19 mouse cellular contexts compared by ENCODE assay signal in genomic region chr3:79537023-79537422, GRCm38 (mm10). TPM values are rescaled to one million over a fixed set of nuclear protein-coding genes. Genes with fewer than 3 reads are reported as not detected.
A peak's percentile ranks its signal among the peaks of the same experiment; 100 is the strongest.
DNase-seq lines count a peak whose midpoint lies in the region; ATAC-seq lines count a peak whose summit lies in the region.
"Had no signal": no experiment of that assay in that cellular context is flagged by ENCODE, and none has a peak within 500 bp of the region (broad histone marks: within the 10 kb centered on the region; RNA-seq: fewer than 3 reads in every experiment).

No protein-coding gene starts in this region.

- peaks cover 26% of the 10 kb centered on the region for H3K4me1 ChIP-seq in heart, embryonic 15.5 days (replicated peaks)
- H3K4me1 ChIP-seq: embryonic facial prominence, embryonic 12.5 days; midbrain, embryonic 12.5 days had no signal

- WGBS in heart, embryonic 15.5 days, result 57% methylated on average over 7 of the region's 7 CpGs

- no peak for DNase-seq in heart, adult 8-10 months (ENCODE audit: low spot score)
- DNase-seq in lung, postnatal 10 days, result peak; percentile 27
- DNase-seq in lung, postnatal 4 days, result no peak
- peak; percentile 42 for DNase-seq in brain, adult 2 months (ENCODE audit: low read depth, low spot score)
- DNase-seq in thymus, postnatal 25 days, result no peak
- no peak for DNase-seq in spleen, postnatal 4 days (ENCODE audit: low spot score in 2 of 2)
- DNase-seq in thymus, postnatal 4 days, result no peak
- DNase-seq: adrenal gland, adult 8-10 months; gastrocnemius, adult 2 months; heart, adult 11 months; kidney, adult 18-20 months; kidney, postnatal 4 days; right cerebral cortex, postnatal 4 days had no signal

- no peak overlapping the region for H3K4me3 ChIP-seq in heart, embryonic 15.5 days
- H3K4me3 ChIP-seq: embryonic facial prominence, embryonic 12.5 days; gastrocnemius, adult 2 months; lung, embryonic 15.5 days; midbrain, embryonic 12.5 days had no signal

- 0 out of 2 replicates have a peak, but pooled peaks have one; percentile 22 for ATAC-seq in heart, embryonic 15.5 days (replicated peaks; ENCODE audit: insufficient number of reproducible peaks, insufficient read depth, low FRiP score, low read depth)
- ATAC-seq: forebrain, embryonic 16.5 days; hindbrain, postnatal 0 days had no signal

- H3K9ac ChIP-seq in heart, embryonic 15.5 days, result no peak overlapping the region
- H3K9ac ChIP-seq: embryonic facial prominence, embryonic 12.5 days; lung, embryonic 15.5 days; midbrain, embryonic 12.5 days had no signal

- H3K27me3 ChIP-seq in heart, embryonic 15.5 days, result no peaks in the 10 kb centered on the region
- H3K27me3 ChIP-seq: embryonic facial prominence, embryonic 12.5 days; lung, embryonic 15.5 days; midbrain, embryonic 12.5 days had no signal

- H3K9me3 ChIP-seq in heart, embryonic 15.5 days (replicated peaks), result no peaks in the 10 kb centered on the region
- H3K9me3 ChIP-seq: embryonic facial prominence, embryonic 12.5 days; lung, embryonic 15.5 days; midbrain, embryonic 12.5 days had no signal

- no peak overlapping the region for H3K4me2 ChIP-seq in heart, embryonic 15.5 days
- H3K4me2 ChIP-seq: embryonic facial prominence, embryonic 12.5 days; lung, embryonic 15.5 days; midbrain, embryonic 12.5 days had no signal

- H3K27ac ChIP-seq in heart, embryonic 15.5 days, result 0 out of 2 replicates have a peak overlapping the region, but pooled peaks have one; percentile 33
- H3K27ac ChIP-seq: embryonic facial prominence, embryonic 12.5 days; gastrocnemius, adult 2 months; hindbrain, postnatal 0 days; lung, embryonic 15.5 days; midbrain, embryonic 12.5 days had no signal

- no peaks in the 10 kb centered on the region for H3K36me3 ChIP-seq in heart, embryonic 15.5 days
- H3K36me3 ChIP-seq: embryonic facial prominence, embryonic 12.5 days; lung, embryonic 15.5 days; midbrain, embryonic 12.5 days had no signal

RNA-seq across cellular contexts. Expression of gene Fnip2, which starts 30.6 kb away (rescaled TPM):
- polyA plus RNA-seq in heart, embryonic 15.5 days (2015; fragmentation: Nextera tagmentation; extraction: Ambion mirVana), result 2.9 and 3.6 TPM in 2 replicates
- 10 to 100 TPM; 12.9 to 23.2 (median 16.2) TPM for total RNA-seq in heart, adult 8-10 months (2022)

RNA-seq across cellular contexts. Expression of gene Ppid, which starts 54.1 kb away (rescaled TPM):
- polyA plus RNA-seq in heart, embryonic 15.5 days (2015; fragmentation: Nextera tagmentation; extraction: Ambion mirVana), result 91.9 and 99.3 TPM in 2 replicates
- total RNA-seq in heart, adult 8-10 months (2022), result 10 to 100 TPM; 37.7 to 45.5 (median 41.7) TPM

Comparison
In these comparisons a context has a peak if more than half of its experiments do, and no peak if none do; other contexts are left out.
1. DNase-seq: peak in lung, postnatal 10 days (single experiment) and brain, adult 2 months (single experiment); none in heart, adult 8-10 months (single experiment), lung, postnatal 4 days (0 of 2), thymus, postnatal 25 days (single experiment), spleen, postnatal 4 days (0 of 2) and thymus, postnatal 4 days (single experiment).